Mouse (Mus musculus) lung, embryonic 15.5 days (tissue): ENCODE measurements around the gene Purb. TPM values are rescaled to one million over a fixed set of nuclear protein-coding genes. Genes with fewer than 3 reads are reported as not detected.
"Not testable (repeated sequence)": the region's sequence is repeated elsewhere in the genome, so short reads cannot be mapped to it uniquely, and the experiment has no call there.

ENCODE experiments used
- ATAC-seq: fragments of 200-750 bp; cut with Nextera tagmentation; 2 replicates; pipeline ENCODE4 v1.8.0; 2017; ENCODE audit warnings: moderate number of reproducible peaks, borderline replicate concordance; ENCODE audit not compliant: low FRiP score, low TSS enrichment; ENCODE audit errors: extremely low read depth
- H3K27ac ChIP-seq: fragments of 300-500 bp; sonication (generic); 2 replicates; pipeline ENCODE4 v1.5.1; 2015; ENCODE audit warnings: moderate library complexity, mild to moderate bottlenecking, inconsistent platforms
- H3K27me3 ChIP-seq: fragments of 300-500 bp; sonication (generic); 2 replicates; pipeline ENCODE4 v1.6.1; 2015; ENCODE audit warnings: inconsistent platforms
- H3K36me3 ChIP-seq: fragments of 300-500 bp; sonication (generic); 2 replicates; pipeline ENCODE4 v1.6.1; 2015; ENCODE audit warnings: inconsistent platforms
- H3K4me1 ChIP-seq: fragments of 300-500 bp; sonication (generic); 2 replicates; pipeline ENCODE4 v1.6.1; 2015; ENCODE audit warnings: inconsistent platforms
- H3K4me2 ChIP-seq: fragments of 300-500 bp; sonication (generic); 2 replicates; pipeline ENCODE4 v1.6.1; 2015; ENCODE audit warnings: inconsistent platforms, mild to moderate bottlenecking, moderate library complexity
- H3K4me3 ChIP-seq: fragments of 300-500 bp; sonication (generic); 2 replicates; pipeline ENCODE4 v1.5.1; 2015; ENCODE audit warnings: mild to moderate bottlenecking, inconsistent platforms
- H3K9ac ChIP-seq: fragments of 300-500 bp; sonication (generic); 2 replicates; pipeline ENCODE4 v1.6.1; 2015; ENCODE audit warnings: inconsistent platforms
- H3K9me3 ChIP-seq: fragments of 300-500 bp; sonication (generic); 2 replicates; pipeline ENCODE4 v1.6.1; 2016; ENCODE audit warnings: inconsistent platforms
- WGBS: fragments of 180-500 bp; shearing (Covaris S2); methylation state at CpG from one replicate; pipeline ENCODE4 v1.1.7; 2015; 5-methylcytosine and 5-hydroxymethylcytosine counted together
- polyA plus RNA-seq: library from polyadenylated mRNA; unstranded; fragments of >200 nt; fragmentation: Nextera tagmentation; extraction: Ambion mirVana; gene quantifications from 2 replicates; pipeline ENCODE4 v1.2.1, GENCODE M21; 2015

Purb gene
- polyA plus RNA-seq, 1 experiment from 2014 or later, result 28.1 TPM

DNA sequence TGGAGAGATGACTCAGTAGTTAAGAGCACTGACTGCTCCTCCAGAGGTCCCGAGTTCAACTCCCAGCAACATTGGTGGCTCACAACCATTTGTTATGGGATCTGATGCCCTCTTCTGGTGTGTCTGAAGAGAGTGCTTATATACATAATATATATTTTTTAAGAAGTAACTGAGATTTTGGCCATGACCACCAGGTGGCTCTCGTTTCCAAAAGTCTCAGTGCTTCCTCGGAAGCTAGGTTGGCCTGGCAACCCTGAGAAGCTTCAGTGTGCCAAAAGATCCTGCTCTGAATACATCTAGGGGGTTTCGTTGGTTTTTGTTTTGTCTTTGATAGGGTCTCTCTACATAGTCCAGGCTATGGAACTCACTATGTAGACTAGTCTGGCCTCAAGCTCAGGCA lies 10.6 kb downstream of the Purb start:
- Histone ChIP-seq H3K4me3 (no peak overlapping the region), H3K36me3 (peaks cover 17% of the 10 kb centered on the region), H3K27ac (no peak overlapping the region), H3K27me3 (no peaks in the 10 kb centered on the region), H3K9ac (no peak overlapping the region), H3K4me2 (no peak overlapping the region), H3K4me1 (peaks cover 10% of the 10 kb centered on the region), H3K9me3 (no peaks in the 10 kb centered on the region)
- ATAC-seq, result peak; percentile 76; the same call in 1 of the 2 replicates
- WGBS, result 27% methylated on average over 4 of the region's 4 CpGs

GRCm38 (mm10) chr11:6463159-6463837 lies 12.4 kb downstream of the Purb start:
- WGBS, result 83% methylated on average over 6 of the region's 6 CpGs
- no peak overlapping the region for H3K9ac ChIP-seq
- ATAC-seq, result no peak

GRCm38 (mm10) chr11:6456083-6456482 lies 19.6 kb downstream of the Purb start:
- Histone ChIP-seq H3K4me2 (no peak overlapping the region), H3K9me3 (no peaks in the 10 kb centered on the region), H3K4me1 (no peaks in the 10 kb centered on the region), H3K4me3 (no peak overlapping the region), H3K27ac (no peak overlapping the region), H3K27me3 (no peaks in the 10 kb centered on the region), H3K9ac (no peak overlapping the region), H3K36me3 (no peaks in the 10 kb centered on the region)
- 73% methylated on average over 6 of the region's 6 CpGs for WGBS
- ATAC-seq, result no peak

More at GRCm38 (mm10) chr11:6463159-6463837, 12.4 kb downstream of the Purb start:
- no peaks in the 10 kb centered on the region for H3K27me3 ChIP-seq
- no peak overlapping the region for H3K27ac ChIP-seq
- no peak overlapping the region for H3K4me2 ChIP-seq
- H3K4me3 ChIP-seq, result no peak overlapping the region
- H3K9me3 ChIP-seq, result no peaks in the 10 kb centered on the region
- peaks cover 17% of the 10 kb centered on the region for H3K36me3 ChIP-seq
- H3K4me1 ChIP-seq, result no peaks in the 10 kb centered on the region

GRCm38 (mm10) chr11:6448155-6448554 lies 27.6 kb downstream of the Purb start:
- H3K36me3 ChIP-seq, H3K27me3 ChIP-seq, H3K9me3 ChIP-seq, ATAC-seq, H3K4me3 ChIP-seq, H3K4me1 ChIP-seq, H3K9ac ChIP-seq, H3K27ac ChIP-seq, H3K4me2 ChIP-seq: not testable (repeated sequence)
- WGBS, result 89% methylated on average over 5 of the region's 5 CpGs

- Histone ChIP-seq H3K27ac (no peak overlapping the region), H3K4me1 (peaks cover 9% of the 10 kb centered on the region), H3K9ac (no peak overlapping the region), H3K4me2 (no peak overlapping the region), H3K27me3 (no peaks in the 10 kb centered on the region), H3K9me3 (no peaks in the 10 kb centered on the region), H3K4me3 (no peak overlapping the region), H3K36me3 (no peaks in the 10 kb centered on the region)
- ATAC-seq, result no peak
- 74% methylated on average over 4 of the region's 4 CpGs for WGBS
These were observed 28.2 kb downstream of the Purb start for GRCm38 (mm10) chr11:6447493-6447892.

GRCm38 (mm10) chr11:6445951-6446350 lies 29.8 kb downstream of the Purb start:
- Histone ChIP-seq H3K9me3 (no peaks in the 10 kb centered on the region), H3K27ac (peak overlapping the region; percentile 62), H3K4me2 (no peak overlapping the region), H3K4me1 (peaks cover 10% of the 10 kb centered on the region), H3K9ac (no peak overlapping the region), H3K4me3 (no peak overlapping the region), H3K36me3 (no peaks in the 10 kb centered on the region), H3K27me3 (no peaks in the 10 kb centered on the region)
- no peak for ATAC-seq
- 65% methylated on average over 7 of the region's 7 CpGs for WGBS

GRCm38 (mm10) chr11:6445441-6445840 lies 30.3 kb downstream of the Purb start:
- Histone ChIP-seq H3K9ac (no peak overlapping the region), H3K4me2 (peak overlapping the region; percentile 66; the same call in 1 of the 2 replicates), H3K9me3 (no peaks in the 10 kb centered on the region), H3K36me3 (no peaks in the 10 kb centered on the region), H3K4me3 (no peak overlapping the region), H3K4me1 (peaks cover 10% of the 10 kb centered on the region), H3K27ac (peak overlapping the region; percentile 78; the same call in 1 of the 2 replicates), H3K27me3 (no peaks in the 10 kb centered on the region)
- no peak for ATAC-seq
- WGBS, result 72% methylated on average over 4 of the region's 4 CpGs

DNA sequence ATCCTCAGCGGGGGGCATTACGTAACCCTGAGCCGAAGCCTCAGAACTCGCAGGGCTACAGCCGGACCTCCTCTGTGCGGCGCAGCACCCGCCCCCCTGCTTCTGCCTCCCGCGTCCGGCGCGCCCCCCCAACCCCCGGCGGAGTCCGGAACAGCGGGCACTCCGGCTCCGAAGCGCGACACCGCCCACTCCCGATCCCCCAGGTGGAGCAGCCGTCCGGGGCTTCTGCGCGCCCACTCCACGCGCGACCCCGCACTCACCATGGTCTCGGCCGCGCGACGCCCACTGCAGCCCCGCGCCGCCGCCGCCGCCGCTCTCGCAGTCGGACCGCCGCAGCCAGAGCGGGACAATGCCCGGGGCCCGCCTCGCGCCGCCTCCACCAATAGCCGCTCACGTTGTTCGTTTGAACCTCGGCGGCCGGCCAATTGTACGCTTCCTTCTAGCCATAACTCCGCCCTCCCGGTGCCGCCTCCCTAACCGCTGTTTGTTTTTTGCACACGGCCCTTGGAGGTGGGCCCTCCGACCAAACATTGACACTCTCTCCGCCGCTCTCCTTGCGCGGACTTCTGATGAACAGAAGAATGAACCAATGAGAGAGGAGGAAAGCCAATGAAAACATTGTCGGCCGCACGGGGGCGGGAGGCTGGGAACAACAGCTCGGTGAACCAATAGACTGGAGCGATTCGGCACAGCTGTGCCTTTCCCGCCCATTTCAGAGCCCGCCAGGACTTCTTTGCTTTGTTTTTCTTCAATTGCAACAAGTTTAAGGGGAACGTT lies 31.5 kb downstream of the Purb start, which contains the start of gene H2afv:
TSS of gene H2afv (minus strand) at position 367 of the 777 bp plus-strand sequence.
- Histone ChIP-seq H3K27ac (peak within 1 kb of the TSS; percentile 96), H3K27me3 (no peaks in the 10 kb centered on the region), H3K36me3 (0 out of 2 replicates have a peak, but pooled peaks cover under 1% of the 10 kb centered on the region), H3K4me2 (peak within 1 kb of the TSS; percentile 66), H3K9ac (peak within 1 kb of the TSS; percentile 83), H3K4me1 (peaks cover 10% of the 10 kb centered on the region), H3K4me3 (peak within 1 kb of the TSS; percentile 85), H3K9me3 (no peaks in the 10 kb centered on the region)
- peak; percentile 99 for ATAC-seq
- WGBS, result under 1% methylated on average over 56 of the region's 80 CpGs

GRCm38 (mm10) chr11:6443727-6444076 lies 32.0 kb downstream of the Purb start:
- Histone ChIP-seq H3K9ac (peak overlapping the region; percentile 83), H3K4me2 (peak overlapping the region; percentile 65), H3K9me3 (no peaks in the 10 kb centered on the region), H3K36me3 (0 out of 2 replicates have a peak, but pooled peaks cover 5% of the 10 kb centered on the region), H3K27ac (peak overlapping the region; percentile 96), H3K27me3 (no peaks in the 10 kb centered on the region), H3K4me1 (peaks cover 10% of the 10 kb centered on the region), H3K4me3 (peak overlapping the region; percentile 85)
- ATAC-seq, result no peak
- 1% methylated on average over 10 of the region's 10 CpGs for WGBS

DNA sequence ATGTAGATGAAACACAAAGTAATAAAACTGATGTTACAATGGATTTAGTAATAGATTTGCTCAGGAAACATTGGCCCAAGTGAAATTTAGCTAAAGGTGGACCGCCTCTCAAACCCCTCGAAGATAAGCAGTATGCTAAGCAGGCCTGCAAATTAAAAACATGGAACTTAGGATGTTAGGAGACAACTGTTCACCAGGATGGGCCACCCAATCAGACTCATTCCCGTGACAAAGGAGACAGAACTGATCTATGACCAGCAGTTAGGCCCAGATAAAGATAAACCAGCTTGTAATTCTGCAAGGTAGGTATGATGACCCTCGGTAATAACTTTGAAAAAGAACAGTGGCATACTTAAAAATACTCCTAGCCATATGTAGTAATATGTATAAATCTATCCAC lies 32.6 kb downstream of the Purb start:
- Histone ChIP-seq H3K27me3 (no peaks in the 10 kb centered on the region), H3K4me1 (peaks cover 10% of the 10 kb centered on the region), H3K9ac (peak overlapping the region; percentile 83), H3K36me3 (peaks cover 7% of the 10 kb centered on the region), H3K9me3 (no peaks in the 10 kb centered on the region), H3K4me2 (peak overlapping the region; percentile 65), H3K4me3 (peak overlapping the region; percentile 85), H3K27ac (peak overlapping the region; percentile 96; the same call in 1 of the 2 replicates)
- 35% methylated on average over 4 of the region's 4 CpGs for WGBS
- ATAC-seq, result no peak

DNA sequence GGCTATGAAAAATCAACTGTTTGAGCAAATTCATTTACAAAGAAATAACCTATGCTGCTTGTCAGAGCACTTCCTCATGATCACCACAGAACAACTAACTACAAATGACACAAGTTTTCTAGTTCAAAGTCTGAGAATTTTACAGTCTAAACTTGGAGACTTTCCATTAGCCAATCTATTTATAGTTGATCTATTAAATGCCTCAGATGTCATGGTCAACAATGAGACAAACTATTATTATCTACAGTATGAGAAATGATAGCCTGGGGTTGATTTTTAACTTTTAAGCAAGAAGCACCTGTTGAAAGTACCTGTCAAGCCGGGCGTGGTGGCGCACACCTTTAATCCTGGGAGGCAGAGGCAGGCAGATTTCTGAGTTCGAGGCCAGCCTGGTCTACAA lies 33.2 kb downstream of the Purb start:
- no peak overlapping the region for H3K9ac ChIP-seq
- WGBS, result 93% methylated on average over 4 of the region's 4 CpGs
- peak overlapping the region; percentile 85; the same call in 1 of the 2 replicates for H3K4me3 ChIP-seq
- peaks cover 12% of the 10 kb centered on the region for H3K36me3 ChIP-seq
- no peak overlapping the region for H3K27ac ChIP-seq
- ATAC-seq, result no peak
- peaks cover 9% of the 10 kb centered on the region for H3K4me1 ChIP-seq
- H3K4me2 ChIP-seq, result peak overlapping the region; percentile 65; the same call in 1 of the 2 replicates
- H3K9me3 ChIP-seq, result no peaks in the 10 kb centered on the region
- no peaks in the 10 kb centered on the region for H3K27me3 ChIP-seq

- WGBS, result 94% methylated on average over 4 of the region's 4 CpGs
- Histone ChIP-seq H3K4me3 (no peak overlapping the region), H3K4me2 (no peak overlapping the region), H3K4me1 (peaks cover 7% of the 10 kb centered on the region), H3K9ac (no peak overlapping the region), H3K9me3 (no peaks in the 10 kb centered on the region), H3K27ac (no peak overlapping the region), H3K27me3 (no peaks in the 10 kb centered on the region), H3K36me3 (peaks cover 33% of the 10 kb centered on the region)
- no peak for ATAC-seq
These were observed 35.5 kb downstream of the Purb start for GRCm38 (mm10) chr11:6440171-6440570.
